Mouse (Mus musculus) cortical plate, adult 2 months (tissue): ENCODE data around the gene Gins2.

Experiments used
- CTCF ChIP-seq: fragments of 200-500 bp; IDR thresholded peaks from 2 replicates; pipeline ENCODE4 v1.5.1; 2011; ENCODE audit warnings: mild to moderate bottlenecking, control low read depth, low read length; ENCODE audit not compliant: insufficient read depth; ENCODE audit errors: extremely low read depth
- POLR2A ChIP-seq: fragments of 200-500 bp; IDR thresholded peaks from 2 replicates; pipeline ENCODE4 v1.6.1; 2011; ENCODE audit warnings: mild to moderate bottlenecking, low read length, control low read depth; ENCODE audit not compliant: insufficient read depth; ENCODE audit errors: extremely low read depth

- no peak for TF ChIP-seq CTCF
- TF ChIP-seq POLR2A = no peak
These were observed 817 bp upstream of the Gins2 start for GRCm38 (mm10) chr8:120589921-120590320.
